Mouse (Mus musculus): Measurements from ENCODE around the gene Olfr823. TPM values are rescaled to one million over a fixed set of nuclear protein-coding genes. Genes with fewer than 3 reads are reported as not detected.
"Not testable (repeated sequence)": the region's sequence is repeated elsewhere in the genome, so short reads cannot be mapped to it uniquely, and the experiment has no call there.

Olfr823 gene
- total RNA-seq (2022) = not detected

DNA sequence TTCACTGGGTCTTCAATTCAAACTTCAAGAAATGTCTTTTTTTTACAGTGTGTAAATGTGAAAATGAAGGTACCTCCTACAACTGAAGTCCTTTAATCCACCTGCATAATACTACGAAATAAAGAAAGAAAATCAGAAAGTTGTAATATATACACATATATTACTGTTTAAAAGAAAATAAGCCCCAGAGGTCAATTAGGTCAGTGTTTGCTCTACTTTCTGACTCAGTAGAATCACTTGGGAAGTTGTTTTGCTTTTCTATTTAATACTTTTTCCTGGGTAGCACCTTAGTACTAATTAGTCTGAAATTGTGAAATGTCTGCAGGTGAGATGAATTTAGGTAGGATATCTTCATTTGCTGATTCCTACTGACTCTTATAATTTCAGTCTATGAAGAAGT, at the start of gene Olfr823:
Gene Olfr823, minus strand, starts transcription at position 101 of the 400 bp plus-strand sequence.
- not testable (repeated sequence) for DNase-seq (ENCODE audit: low spot score in 2 of 2)

DNA sequence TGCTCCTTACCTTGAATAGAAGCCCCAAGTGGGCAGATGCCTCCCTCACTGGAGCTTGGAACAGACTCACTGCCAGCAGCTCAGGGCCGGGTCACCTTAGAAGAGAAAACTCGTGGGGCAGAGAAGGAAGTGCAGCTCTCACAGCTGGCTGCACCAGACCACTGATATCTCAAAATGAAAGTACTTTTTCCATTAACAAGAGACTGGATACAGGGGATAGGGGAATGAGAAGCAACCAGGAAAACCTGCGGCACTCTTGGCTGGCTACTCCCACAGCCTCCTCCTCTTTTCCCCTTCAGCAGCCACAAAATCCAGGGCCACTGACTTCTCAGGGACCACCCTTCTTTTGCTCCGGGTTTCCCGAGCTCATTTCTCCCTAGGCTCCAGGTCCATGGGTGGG, 28.9 kb upstream of the Olfr823 start:
- no peak for DNase-seq (ENCODE audit: low spot score in 2 of 2)

GRCm38 (mm10) chr10:130142481-130142880, 27.3 kb upstream of the Olfr823 start:
- not testable (repeated sequence) for DNase-seq (ENCODE audit: low spot score in 2 of 2)

GRCm38 (mm10) chr10:130134811-130135210, 19.6 kb upstream of the Olfr823 start:
- DNase-seq (ENCODE audit: low spot score in 2 of 2) = no peak

- not testable (repeated sequence) for DNase-seq (ENCODE audit: low spot score in 2 of 2)
These were observed 14.7 kb upstream of the Olfr823 start, which contains the start of gene Olfr824 for GRCm38 (mm10) chr10:130129900-130130299. Gene Olfr824 (minus strand): TSS chr10:130130000.

GRCm38 (mm10) chr10:130116045-130116444, 862 bp upstream of the Olfr823 start:
- DNase-seq (ENCODE audit: low spot score in 2 of 2) = not testable (repeated sequence)

DNA sequence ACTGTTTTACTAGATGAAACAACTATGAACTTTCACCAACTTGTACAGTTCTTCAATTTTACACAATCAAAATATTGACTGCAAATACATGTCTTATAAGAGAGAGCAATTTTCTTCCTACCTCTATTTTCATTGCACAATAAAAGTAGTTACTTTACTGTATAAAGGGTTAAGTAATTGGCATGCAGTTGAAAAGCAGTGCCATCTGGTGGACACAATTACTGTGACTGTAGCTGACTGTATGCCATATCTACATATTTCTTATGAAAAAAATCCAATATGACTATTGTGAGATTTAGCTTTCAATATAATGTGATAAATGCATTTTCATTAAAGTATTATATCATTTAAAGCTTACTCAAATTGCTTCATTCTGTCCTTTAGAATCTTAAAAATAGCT, 19.1 kb downstream of the Olfr823 start:
- no peak for DNase-seq (ENCODE audit: low spot score in 2 of 2)

DNA sequence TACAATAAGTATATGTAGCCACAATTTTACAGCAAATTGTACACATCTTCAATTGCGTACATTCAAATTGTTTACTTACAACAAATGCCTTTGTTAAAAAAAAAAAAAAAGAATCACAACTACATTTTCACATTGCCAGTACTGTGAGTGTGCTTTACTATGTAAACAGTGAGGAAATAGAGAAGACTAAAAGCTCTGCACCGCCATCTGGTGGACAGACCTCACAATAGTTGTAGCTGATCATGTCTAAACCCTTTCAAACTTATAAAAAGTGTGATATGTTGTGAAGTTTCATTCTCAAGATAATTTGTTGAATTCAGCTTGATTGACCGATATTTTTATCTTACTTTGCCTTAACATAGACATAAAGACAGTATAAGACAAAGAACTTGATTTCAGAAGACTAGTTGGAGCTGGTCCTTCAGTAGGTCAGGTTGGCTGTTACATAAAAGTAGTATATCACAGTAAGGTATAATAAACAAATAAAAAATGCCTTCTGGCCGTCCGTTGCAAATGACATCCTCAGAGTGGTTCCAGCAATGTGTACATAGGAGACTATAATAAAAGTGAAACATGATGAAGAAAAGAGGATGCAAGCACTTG, 22.2 kb downstream of the Olfr823 start:
- no peak for DNase-seq (ENCODE audit: low spot score in 2 of 2)

DNA sequence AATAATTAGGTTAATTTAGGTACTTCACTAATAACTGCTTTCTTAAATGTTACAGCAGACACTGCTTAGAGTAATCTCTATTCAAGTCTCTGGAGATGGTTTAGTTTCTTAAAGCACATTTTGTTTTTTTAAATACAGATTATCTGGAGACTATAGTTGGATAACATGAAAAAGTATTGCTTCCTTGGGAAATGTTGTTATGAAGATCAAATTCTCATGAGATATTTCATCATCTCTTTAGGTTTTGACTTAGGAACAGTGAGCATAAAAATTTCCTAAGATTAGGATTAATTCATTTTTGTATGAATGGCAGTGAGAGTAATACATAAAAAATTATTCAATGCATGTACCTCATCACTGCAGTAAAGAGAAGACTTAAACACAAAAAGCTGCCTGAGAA, 44.3 kb downstream of the Olfr823 start, which contains the start of gene Olfr822:
Gene Olfr822, plus strand, starts transcription at position 301 of the 400 bp plus-strand sequence.
- DNase-seq (ENCODE audit: low spot score in 2 of 2) = no peak

Other genes with a start within 250 kb of the Olfr823 start
- not detected for gene Olfr814, start 235.5 kb downstream of the Olfr823 start, total RNA-seq (2022)
- not detected for gene Olfr815, start 209.5 kb downstream of the Olfr823 start, total RNA-seq (2022)
- not detected for gene Olfr816, start 199.8 kb downstream of the Olfr823 start, total RNA-seq (2022)
- not detected for gene Olfr818, start 166.3 kb downstream of the Olfr823 start, total RNA-seq (2022)
- not detected for gene Olfr819, start 148.1 kb downstream of the Olfr823 start, total RNA-seq (2022)
- not detected for gene Olfr247, start 139.2 kb downstream of the Olfr823 start, total RNA-seq (2022)
- gene Gm10310, start 130.3 kb downstream of the Olfr823 start, total RNA-seq (2022) = not detected
- not detected for gene Olfr820, start 102.8 kb downstream of the Olfr823 start, total RNA-seq (2022)
- gene Olfr821, start 85.0 kb downstream of the Olfr823 start, total RNA-seq (2022) = not detected
- gene Olfr822, start 44.2 kb downstream of the Olfr823 start, total RNA-seq (2022) = not detected
- not detected for gene Olfr824, start 14.6 kb upstream of the Olfr823 start, total RNA-seq (2022)
- not detected for gene Olfr825, start 51.4 kb upstream of the Olfr823 start, total RNA-seq (2022)
- gene Olfr826, start 68.8 kb upstream of the Olfr823 start, total RNA-seq (2022) = not detected
- gene Olfr827, start 99.0 kb upstream of the Olfr823 start, total RNA-seq (2022) = not detected
- not detected for gene Neurod4, start 164.9 kb upstream of the Olfr823 start, total RNA-seq (2022)
- under 1 TPM; 0.19 to 0.27 (median 0.24) TPM for gene Tespa1, start 207.5 kb upstream of the Olfr823 start, total RNA-seq (2022)

Measured in gastrocnemius, adult 8-10 months (tissue).